ENCODE assay signal across 23 mouse cellular contexts in the genomic region with DNA sequence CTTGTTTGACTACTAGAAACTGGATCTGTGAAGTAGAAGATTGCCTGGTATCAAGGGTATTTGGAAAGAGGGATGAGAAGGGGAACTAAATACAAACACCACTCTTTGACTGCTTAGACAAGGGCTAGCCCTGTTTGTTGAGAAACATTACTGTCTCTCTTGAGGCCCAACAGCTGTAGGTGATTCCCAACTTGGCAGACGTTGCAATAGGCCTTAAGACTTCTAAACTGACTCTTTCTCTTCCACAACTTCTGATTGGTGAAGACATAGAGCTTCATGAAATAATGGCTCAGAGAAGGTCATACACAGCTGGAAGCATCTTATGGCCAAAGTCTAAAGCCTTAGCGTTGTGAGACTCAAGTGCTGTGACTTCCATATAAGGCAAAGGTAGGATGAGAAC. TPM values are rescaled to one million over a fixed set of nuclear protein-coding genes. Genes with fewer than 3 reads are reported as not detected.
DNase-seq lines count a peak whose midpoint lies in the region; ATAC-seq lines count a peak whose summit lies in the region.
"Had no signal": no experiment of that assay in that cellular context is flagged by ENCODE, and none has a peak within 500 bp of the region (broad histone marks: within the 10 kb centered on the region; RNA-seq: fewer than 3 reads in every experiment).

No protein-coding gene starts in this region.

- no peaks in the 10 kb centered on the region for H3K4me1 ChIP-seq in stomach, embryonic 15.5 days
- H3K4me1 ChIP-seq: embryonic facial prominence, embryonic 12.5 days; forebrain, embryonic 12.5 days; heart, embryonic 13.5 days; hindbrain, embryonic 15.5 days had no signal

- WGBS in stomach, embryonic 15.5 days, result 44% methylated on average over 2 of the region's 2 CpGs

- peak; percentile 27; the same call in 1 of the 2 replicates for ATAC-seq in stomach, embryonic 15.5 days (ENCODE audit: insufficient read depth, low FRiP score, low read depth)
- ATAC-seq in granulocyte monocyte progenitor cell, adult 5-6 weeks (replicated peaks; ENCODE audit: poor library complexity, severe bottlenecking), result no peak
- ATAC-seq: CD4-positive, CD25-positive, alpha-beta regulatory T cell, adult 4 months; forebrain, embryonic 16.5 days had no signal

- no peak overlapping the region for H3K4me2 ChIP-seq in stomach, embryonic 15.5 days
- H3K4me2 ChIP-seq: embryonic facial prominence, embryonic 12.5 days; forebrain, embryonic 12.5 days; heart, embryonic 13.5 days; hindbrain, embryonic 15.5 days had no signal

- no peaks in the 10 kb centered on the region for H3K27me3 ChIP-seq in stomach, embryonic 15.5 days (replicated peaks)
- H3K27me3 ChIP-seq: embryonic facial prominence, embryonic 12.5 days; forebrain, embryonic 12.5 days; heart, embryonic 13.5 days; hindbrain, embryonic 15.5 days had no signal

- H3K36me3 ChIP-seq in stomach, embryonic 15.5 days, result no peaks in the 10 kb centered on the region
- H3K36me3 ChIP-seq: embryonic facial prominence, embryonic 12.5 days; forebrain, embryonic 12.5 days; G1E; heart, embryonic 13.5 days; hindbrain, embryonic 15.5 days had no signal

- no peaks in the 10 kb centered on the region for H3K9me3 ChIP-seq in stomach, embryonic 15.5 days
- H3K9me3 ChIP-seq: forebrain, embryonic 12.5 days; G1E; heart, embryonic 13.5 days; hindbrain, embryonic 15.5 days had no signal

- no peak overlapping the region for H3K4me3 ChIP-seq in stomach, embryonic 15.5 days (replicated peaks)
- H3K4me3 ChIP-seq: embryonic facial prominence, embryonic 12.5 days; forebrain, embryonic 12.5 days; heart, embryonic 13.5 days; hindbrain, embryonic 15.5 days had no signal

- no peak overlapping the region for H3K27ac ChIP-seq in stomach, embryonic 15.5 days
- H3K27ac ChIP-seq: embryonic facial prominence, embryonic 12.5 days; forebrain, embryonic 12.5 days; heart, embryonic 13.5 days; hindbrain, embryonic 15.5 days had no signal

- DNase-seq in kidney, postnatal 10 days, result peak; percentile 18
- DNase-seq in kidney, adult 9 months, result no peak
- peak; percentile 7 for DNase-seq in urinary bladder, postnatal 14 days (ENCODE audit: low spot score)
- no peak for DNase-seq in urinary bladder, postnatal 25 days (ENCODE audit: low spot score)
- DNase-seq in B cell, adult 2 months, result no peak
- DNase-seq: adrenal gland, adult 8-10 months; adrenal gland, postnatal 36 days; cerebellum, adult 8-10 months; cerebellum, postnatal 14 days; embryo, embryonic 11 days; gastrocnemius, postnatal 14 days; heart, adult 11 months; heart, postnatal 36 days had no signal

- no peak overlapping the region for H3K9ac ChIP-seq in stomach, embryonic 15.5 days
- H3K9ac ChIP-seq: embryonic facial prominence, embryonic 12.5 days; forebrain, embryonic 12.5 days; heart, embryonic 13.5 days; hindbrain, embryonic 15.5 days had no signal

RNA-seq across cellular contexts. Expression of gene Abi3bp, which starts 26.2 kb away (rescaled TPM):
- polyA plus RNA-seq in stomach, embryonic 15.5 days (2015; fragmentation: Nextera tagmentation; extraction: Ambion mirVana), result 22.8 and 24.6 TPM in 2 replicates
- total RNA-seq in granulocyte monocyte progenitor cell, adult 5-6 weeks (2014; fragmentation: Nextera tagmentation), result not detected in 2 replicates
- not detected in 2 replicates for total RNA-seq in granulocyte monocyte progenitor cell, adult 5-6 weeks (2017)
- total RNA-seq: common myeloid progenitor, adult 5-6 weeks had no signal
- polyA plus RNA-seq: G1E had no signal

Comparison
In these comparisons a context has a peak if more than half of its experiments do, and no peak if none do; other contexts are left out.
1. DNase-seq: peak in kidney, postnatal 10 days (single experiment) and urinary bladder, postnatal 14 days (single experiment); none in kidney, adult 9 months (single experiment), urinary bladder, postnatal 25 days (single experiment) and B cell, adult 2 months (0 of 2).